Mouse (Mus musculus) midbrain, embryonic 12.5 days (tissue): Measurements from ENCODE around the gene Fars2. TPM values are rescaled to one million over a fixed set of nuclear protein-coding genes. Genes with fewer than 3 reads are reported as not detected.

Source experiments
- ATAC-seq: fragments of 200-750 bp; cut with Nextera tagmentation; 2 replicates; pipeline ENCODE4 v1.8.0; 2017; ENCODE audit warnings: low read depth, moderate TSS enrichment, moderate library complexity; ENCODE audit not compliant: low FRiP score
- H3K27ac ChIP-seq: fragments of 300-500 bp; sonication (generic); replicated peaks from 2 replicates; pipeline ENCODE4 v1.5.1; 2016; ENCODE audit warnings: mild to moderate bottlenecking
- H3K27me3 ChIP-seq: fragments of 300-500 bp; sonication (generic); 2 replicates; pipeline ENCODE4 v1.6.1; 2016; ENCODE audit warnings: mild to moderate bottlenecking
- H3K36me3 ChIP-seq: fragments of 300-500 bp; sonication (generic); 2 replicates; pipeline ENCODE4 v1.6.1; 2016
- H3K4me1 ChIP-seq: fragments of 300-500 bp; sonication (generic); 2 replicates; pipeline ENCODE4 v1.6.1; 2016
- H3K4me2 ChIP-seq: fragments of 300-500 bp; sonication (generic); replicated peaks from 2 replicates; pipeline ENCODE4 v1.6.1; 2016; ENCODE audit warnings: mild to moderate bottlenecking, moderate library complexity
- H3K4me3 ChIP-seq: fragments of 300-500 bp; sonication (generic); 2 replicates; pipeline ENCODE4 v1.5.1; 2016; ENCODE audit warnings: mild to moderate bottlenecking
- H3K9ac ChIP-seq: fragments of 300-500 bp; sonication (generic); replicated peaks from 2 replicates; pipeline ENCODE4 v1.6.1; 2016; ENCODE audit warnings: mild to moderate bottlenecking, moderate library complexity
- H3K9me3 ChIP-seq: fragments of 300-500 bp; sonication (generic); 2 replicates; pipeline ENCODE4 v1.6.1; 2016; ENCODE audit warnings: mild to moderate bottlenecking
- WGBS: fragments of 180-500 bp; shearing (Covaris S2); methylation state at CpG from one replicate; pipeline ENCODE4 v1.1.7; 2016; 5-methylcytosine and 5-hydroxymethylcytosine counted together
- polyA plus RNA-seq: library from polyadenylated mRNA; unstranded; fragments of >200 nt; fragmentation: Nextera tagmentation; extraction: Ambion mirVana; gene quantifications from 2 replicates; pipeline ENCODE4 v1.2.1, GENCODE M21; 2016

The Fars2 gene
- polyA plus RNA-seq: 29.9 and 31.2 TPM in 2 replicates

GRCm38 (mm10) chr13:36117143-36118014 is at the start of gene Fars2, which contains the start of gene Lyrm4:
Gene Fars2, plus strand, starts transcription at chr13:36117412.
Gene Lyrm4, minus strand, starts transcription at chr13:36117526.
- Histone ChIP-seq H3K4me2 (peak within 1 kb of the TSS; percentile 73), H3K4me1 (peaks cover 13% of the 10 kb centered on the region), H3K36me3 (no peaks in the 10 kb centered on the region), H3K9ac (peak within 1 kb of the TSS; percentile 73), H3K4me3 (peak within 1 kb of the TSS; percentile 55), H3K27me3 (no peaks in the 10 kb centered on the region), H3K9me3 (no peaks in the 10 kb centered on the region), H3K27ac (peak within 1 kb of the TSS; percentile 98)
- peak; percentile 100 for ATAC-seq
- under 1% methylated on average over 70 of the region's 75 CpGs for WGBS

- H3K27me3 ChIP-seq: no peaks in the 10 kb centered on the region
- no peak overlapping the region for H3K4me3 ChIP-seq
- no peak overlapping the region for H3K9ac ChIP-seq
- no peaks in the 10 kb centered on the region for H3K36me3 ChIP-seq
- H3K4me1 ChIP-seq: no peaks in the 10 kb centered on the region
- WGBS: 93% methylated on average over 3 of the region's 3 CpGs
- H3K9me3 ChIP-seq: no peaks in the 10 kb centered on the region
- H3K4me2 ChIP-seq: no peak overlapping the region
- H3K27ac ChIP-seq: no peak overlapping the region
- ATAC-seq: no peak
Measured at GRCm38 (mm10) chr13:36074484-36074883, 42.7 kb upstream of the Fars2 start.

- no peaks in the 10 kb centered on the region for H3K4me1 ChIP-seq
- no peaks in the 10 kb centered on the region for H3K27me3 ChIP-seq
- 85% methylated on average over 3 of the region's 3 CpGs for WGBS
- H3K36me3 ChIP-seq: no peaks in the 10 kb centered on the region; the same call in 1 of the 2 replicates
- no peak overlapping the region for H3K4me2 ChIP-seq
- no peak overlapping the region for H3K4me3 ChIP-seq
- H3K27ac ChIP-seq: no peak overlapping the region
- H3K9me3 ChIP-seq: no peaks in the 10 kb centered on the region
- no peak for ATAC-seq
- no peak overlapping the region for H3K9ac ChIP-seq
Measured at GRCm38 (mm10) chr13:36081591-36081990, 35.6 kb upstream of the Fars2 start.

- Histone ChIP-seq H3K9ac (no peak overlapping the region), H3K4me3 (no peak overlapping the region), H3K9me3 (no peaks in the 10 kb centered on the region), H3K36me3 (peaks cover 4% of the 10 kb centered on the region), H3K27me3 (no peaks in the 10 kb centered on the region), H3K27ac (no peak overlapping the region), H3K4me1 (no peaks in the 10 kb centered on the region), H3K4me2 (no peak overlapping the region)
- no peak for ATAC-seq
- 88% methylated on average over 3 of the region's 3 CpGs for WGBS
Measured at GRCm38 (mm10) chr13:36084701-36085100, 32.5 kb upstream of the Fars2 start.

- 91% methylated on average over 3 of the region's 3 CpGs for WGBS
- H3K4me2 ChIP-seq: no peak overlapping the region
Measured at GRCm38 (mm10) chr13:36085971-36086370, 31.2 kb upstream of the Fars2 start.

GRCm38 (mm10) chr13:36086608-36087391 is 30.4 kb upstream of the Fars2 start:
- Histone ChIP-seq H3K4me2 (no peak overlapping the region), H3K4me1 (no peaks in the 10 kb centered on the region), H3K4me3 (no peak overlapping the region), H3K9me3 (no peaks in the 10 kb centered on the region), H3K27me3 (no peaks in the 10 kb centered on the region), H3K27ac (no peak overlapping the region), H3K9ac (no peak overlapping the region), H3K36me3 (peaks cover 4% of the 10 kb centered on the region; the same call in 1 of the 2 replicates)
- no peak for ATAC-seq
- 95% methylated on average over 5 of the region's 5 CpGs for WGBS

More at GRCm38 (mm10) chr13:36085971-36086370, 31.2 kb upstream of the Fars2 start:
- Histone ChIP-seq H3K9me3 (no peaks in the 10 kb centered on the region), H3K36me3 (peaks cover 4% of the 10 kb centered on the region), H3K4me1 (no peaks in the 10 kb centered on the region), H3K27ac (no peak overlapping the region), H3K27me3 (no peaks in the 10 kb centered on the region), H3K9ac (no peak overlapping the region), H3K4me3 (no peak overlapping the region)
- no peak for ATAC-seq

GRCm38 (mm10) chr13:36087427-36087826 is 29.8 kb upstream of the Fars2 start:
- H3K27me3 ChIP-seq: no peaks in the 10 kb centered on the region
- H3K9me3 ChIP-seq: no peaks in the 10 kb centered on the region
- H3K9ac ChIP-seq: no peak overlapping the region
- no peaks in the 10 kb centered on the region for H3K4me1 ChIP-seq
- H3K36me3 ChIP-seq: peaks cover 4% of the 10 kb centered on the region; the same call in 1 of the 2 replicates
- H3K4me3 ChIP-seq: no peak overlapping the region
- 95% methylated on average over 2 of the region's 2 CpGs for WGBS
- no peak for ATAC-seq
- no peak overlapping the region for H3K27ac ChIP-seq
- H3K4me2 ChIP-seq: no peak overlapping the region

- Histone ChIP-seq H3K4me3 (no peak overlapping the region), H3K36me3 (peaks cover 4% of the 10 kb centered on the region; the same call in 1 of the 2 replicates), H3K9me3 (no peaks in the 10 kb centered on the region), H3K9ac (no peak overlapping the region), H3K27ac (no peak overlapping the region), H3K4me1 (no peaks in the 10 kb centered on the region), H3K4me2 (no peak overlapping the region), H3K27me3 (no peaks in the 10 kb centered on the region)
- ATAC-seq: no peak
- WGBS: 86% methylated on average over 4 of the region's 4 CpGs
Measured at GRCm38 (mm10) chr13:36088168-36088567, 29.0 kb upstream of the Fars2 start.

GRCm38 (mm10) chr13:36096684-36097383 is 20.4 kb upstream of the Fars2 start:
- Histone ChIP-seq H3K9me3 (no peaks in the 10 kb centered on the region), H3K36me3 (no peaks in the 10 kb centered on the region), H3K4me3 (no peak overlapping the region), H3K27me3 (no peaks in the 10 kb centered on the region), H3K4me1 (no peaks in the 10 kb centered on the region), H3K27ac (no peak overlapping the region), H3K9ac (no peak overlapping the region), H3K4me2 (no peak overlapping the region)
- WGBS: 85% methylated on average over 5 of the region's 5 CpGs
- ATAC-seq: no peak

GRCm38 (mm10) chr13:36105591-36105990 is 11.6 kb upstream of the Fars2 start:
- no peaks in the 10 kb centered on the region for H3K4me1 ChIP-seq
- no peak overlapping the region for H3K9ac ChIP-seq
- H3K27ac ChIP-seq: no peak overlapping the region
- WGBS: 75% methylated on average over 6 of the region's 6 CpGs
- ATAC-seq: no peak
- H3K27me3 ChIP-seq: no peaks in the 10 kb centered on the region
- H3K4me2 ChIP-seq: no peak overlapping the region
- H3K36me3 ChIP-seq: no peaks in the 10 kb centered on the region
- no peak overlapping the region for H3K4me3 ChIP-seq
- H3K9me3 ChIP-seq: no peaks in the 10 kb centered on the region

GRCm38 (mm10) chr13:36108528-36108927 is 8.7 kb upstream of the Fars2 start:
- no peaks in the 10 kb centered on the region for H3K27me3 ChIP-seq
- H3K4me3 ChIP-seq: no peak overlapping the region
- H3K9me3 ChIP-seq: no peaks in the 10 kb centered on the region
- H3K9ac ChIP-seq: no peak overlapping the region
- no peak overlapping the region for H3K27ac ChIP-seq
- H3K4me1 ChIP-seq: no peaks in the 10 kb centered on the region
- no peak overlapping the region for H3K4me2 ChIP-seq
- 96% methylated on average over 4 of the region's 4 CpGs for WGBS
- no peak for ATAC-seq
- H3K36me3 ChIP-seq: no peaks in the 10 kb centered on the region
